Mouse (Mus musculus) cortical plate, adult 2 months (tissue): ENCODE measurements at regions not wholly inside any gene's neighbourhood (a gene's known extent, or its start where the extent isn't known, plus 50 kb on each side); places are given as distances from the start of the nearest gene placed in this dataset.
A peak's percentile ranks its signal among the peaks of the same experiment; 100 is the strongest.
"Not testable (repeated sequence)": the region's sequence is repeated elsewhere in the genome, so short reads cannot be mapped to it uniquely, and the experiment has no call there.

Experiments
- H3K27ac ChIP-seq: fragments of 200-500 bp; 2 replicates; pipeline ENCODE4 v1.5.1; 2012; ENCODE audit warnings: low read length, control low read depth, inconsistent platforms; ENCODE audit not compliant: insufficient read depth
- H3K4me1 ChIP-seq: fragments of 200-500 bp; 2 replicates; pipeline ENCODE4 v1.6.1; 2011; ENCODE audit warnings: low read length; ENCODE audit not compliant: control insufficient read depth, insufficient read depth
- H3K4me3 ChIP-seq: fragments of 200-500 bp; 2 replicates; pipeline ENCODE4 v1.5.1; 2011; ENCODE audit warnings: mild to moderate bottlenecking, low read length, control low read depth; ENCODE audit not compliant: insufficient read depth
- CTCF ChIP-seq: fragments of 200-500 bp; IDR thresholded peaks from 2 replicates; pipeline ENCODE4 v1.5.1; 2011; ENCODE audit warnings: mild to moderate bottlenecking, control low read depth, low read length; ENCODE audit not compliant: insufficient read depth; ENCODE audit errors: extremely low read depth
- POLR2A ChIP-seq: fragments of 200-500 bp; IDR thresholded peaks from 2 replicates; pipeline ENCODE4 v1.6.1; 2011; ENCODE audit warnings: mild to moderate bottlenecking, low read length, control low read depth; ENCODE audit not compliant: insufficient read depth; ENCODE audit errors: extremely low read depth

DNA sequence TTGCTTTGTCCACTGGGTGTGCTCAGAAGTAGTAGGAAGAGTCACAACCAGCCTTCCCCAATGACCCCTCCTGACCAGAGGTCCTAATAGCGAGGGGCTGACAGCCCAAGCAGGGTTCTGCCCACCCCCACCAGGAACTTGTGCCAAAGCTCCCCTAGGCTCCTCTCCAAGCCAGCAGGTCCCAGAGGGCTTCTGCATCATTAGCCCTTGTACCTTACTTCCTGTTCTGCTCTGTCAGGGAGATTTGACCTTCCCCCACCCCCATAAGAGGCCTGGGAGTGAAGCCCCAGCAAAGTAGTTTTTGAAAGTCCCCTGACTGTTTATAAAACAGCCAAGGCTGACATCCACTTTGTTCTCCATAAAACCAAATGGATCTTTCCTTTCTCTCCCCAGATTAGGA, 110.0 kb upstream of the Syt13 start:
- no peak overlapping the region for H3K27ac ChIP-seq
- TF ChIP-seq POLR2A: no peak
- H3K4me1 ChIP-seq: peaks cover 10% of the 10 kb centered on the region
- no peak overlapping the region for H3K4me3 ChIP-seq

DNA sequence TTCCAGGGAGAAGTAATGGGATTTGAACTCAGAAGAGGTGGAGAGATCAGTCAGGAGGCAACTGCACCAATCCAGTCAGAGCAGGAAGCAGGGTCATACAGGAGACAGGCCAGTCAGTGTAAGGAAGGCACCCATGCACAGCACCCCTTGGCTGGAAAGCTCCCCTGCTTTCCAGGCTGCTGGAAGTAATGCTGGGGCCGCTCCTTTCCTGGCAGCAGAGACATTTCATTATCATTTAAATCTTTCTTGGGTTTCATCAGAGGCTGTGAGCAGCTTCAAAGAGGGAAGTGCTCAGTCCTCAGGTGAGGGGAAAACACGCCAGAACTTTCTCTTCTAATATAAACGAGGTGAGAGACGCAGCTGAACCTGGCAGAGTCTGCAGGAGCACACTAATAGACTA, 109.1 kb upstream of the Syt13 start:
- Histone ChIP-seq H3K4me3 (no peak overlapping the region), H3K27ac (no peak overlapping the region), H3K4me1 (peaks cover 14% of the 10 kb centered on the region)
- TF ChIP-seq POLR2A: no peak
- no peak for TF ChIP-seq CTCF

DNA sequence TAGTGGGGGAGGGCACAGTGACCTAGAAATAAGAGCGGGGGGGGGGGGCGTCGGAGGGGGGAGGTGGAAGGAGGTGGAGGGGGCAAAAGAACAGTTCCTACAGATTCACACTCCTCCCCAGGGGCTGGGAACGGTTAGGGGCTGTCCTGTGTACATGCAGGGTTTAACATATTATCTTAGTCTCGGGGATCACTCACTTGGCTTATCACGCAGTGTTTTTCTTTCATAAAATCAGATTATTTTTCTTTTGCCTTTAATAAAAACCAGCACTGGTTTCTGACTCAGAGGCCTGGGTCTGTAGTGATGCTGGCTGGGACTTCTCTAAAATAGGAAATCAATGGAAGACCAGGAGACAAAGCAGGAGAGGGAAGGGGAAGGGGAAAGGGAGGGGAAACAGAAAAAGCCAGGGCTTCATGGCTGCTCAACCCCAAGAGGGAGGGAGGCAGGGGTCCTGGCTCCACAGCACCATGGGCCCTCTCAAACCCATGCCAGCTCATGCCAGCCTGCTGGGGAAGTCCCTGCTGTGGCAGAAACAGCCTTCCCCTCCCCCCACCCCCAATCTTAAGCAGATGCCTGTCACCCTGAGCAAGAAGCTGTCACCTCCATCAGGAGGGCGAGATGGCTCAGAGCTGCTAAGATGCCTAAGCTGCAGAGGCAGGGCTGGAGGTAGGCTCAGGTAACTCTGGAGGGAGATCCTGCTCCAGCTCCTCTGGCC, 108.3 kb upstream of the Syt13 start:
- TF ChIP-seq CTCF (no peak), POLR2A (no peak)
- Histone ChIP-seq H3K27ac (peak overlapping the region; percentile 62; the same call in 1 of the 2 replicates), H3K4me3 (no peak overlapping the region), H3K4me1 (peaks cover 14% of the 10 kb centered on the region)

DNA sequence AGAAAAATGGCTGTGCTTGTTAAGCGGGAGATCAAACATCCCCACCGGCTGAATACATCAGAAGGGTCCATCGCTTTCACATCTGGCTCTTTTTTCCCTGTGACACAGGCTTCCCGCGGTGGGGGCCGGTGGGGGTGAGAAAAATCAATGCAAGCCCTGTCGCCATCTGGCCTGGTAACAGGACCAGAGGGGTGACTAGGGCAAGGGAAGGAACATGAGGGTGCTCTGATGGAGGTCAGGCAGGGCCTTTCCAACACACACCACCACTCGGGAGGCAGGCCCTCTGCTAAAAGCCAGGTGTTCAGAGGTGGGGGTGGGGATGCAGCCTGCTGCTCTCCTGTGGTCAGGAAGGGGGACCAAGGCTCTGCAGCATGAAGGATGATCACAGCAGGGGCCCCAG, 107.5 kb upstream of the Syt13 start:
- TF ChIP-seq CTCF (no peak), POLR2A (no peak)
- H3K4me3 ChIP-seq: no peak overlapping the region
- 0 out of 2 replicates have a peak overlapping the region, but pooled peaks have one; percentile 19 for H3K27ac ChIP-seq
- peaks cover 15% of the 10 kb centered on the region for H3K4me1 ChIP-seq

DNA sequence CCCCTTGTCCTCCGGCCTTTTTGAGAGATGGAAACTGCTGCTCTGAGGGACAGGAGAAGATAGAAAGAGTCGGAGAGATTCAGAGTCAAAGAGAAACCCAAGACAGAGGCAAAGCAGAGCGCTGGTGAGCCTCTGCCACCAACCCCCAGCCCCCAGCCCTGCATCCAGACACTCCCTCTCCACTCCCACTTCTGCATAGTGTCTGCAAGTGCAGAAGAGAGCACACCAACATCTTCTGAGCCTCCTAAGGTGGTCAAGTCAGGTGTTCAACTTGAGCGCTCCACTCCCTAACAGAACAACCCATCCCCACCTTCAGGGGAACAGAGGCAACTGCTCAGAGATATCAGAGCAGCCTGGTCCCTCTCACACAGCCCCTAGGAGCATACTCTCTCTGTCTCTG, 106.8 kb upstream of the Syt13 start:
- Histone ChIP-seq H3K27ac (no peak overlapping the region), H3K4me3 (no peak overlapping the region), H3K4me1 (peaks cover 21% of the 10 kb centered on the region)
- no peak for TF ChIP-seq POLR2A
- TF ChIP-seq CTCF: no peak

DNA sequence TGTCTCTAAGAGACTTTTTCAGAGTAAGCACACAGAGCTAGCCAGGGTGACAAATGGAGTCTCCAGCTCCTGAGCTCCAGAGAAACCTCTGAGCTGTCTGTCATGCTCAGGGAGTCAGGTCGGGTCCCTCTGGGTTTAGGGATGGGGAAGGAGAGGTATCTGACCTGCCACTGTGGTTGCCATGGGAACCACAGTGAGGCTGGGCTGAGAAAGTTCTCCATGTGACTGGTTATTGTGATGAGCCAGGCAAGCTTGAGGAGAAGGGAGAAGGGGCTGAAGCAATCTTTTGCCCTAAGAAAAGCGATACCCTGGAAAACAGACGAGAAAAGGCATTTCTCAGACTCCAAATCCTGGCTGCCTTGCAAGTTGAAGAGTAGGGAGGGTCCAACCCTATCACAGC, 105.7 kb upstream of the Syt13 start:
- TF ChIP-seq POLR2A: no peak
- no peak for TF ChIP-seq CTCF
- Histone ChIP-seq H3K27ac (peak overlapping the region; percentile 6; the same call in 1 of the 2 replicates), H3K4me3 (no peak overlapping the region), H3K4me1 (peaks cover 24% of the 10 kb centered on the region)

DNA sequence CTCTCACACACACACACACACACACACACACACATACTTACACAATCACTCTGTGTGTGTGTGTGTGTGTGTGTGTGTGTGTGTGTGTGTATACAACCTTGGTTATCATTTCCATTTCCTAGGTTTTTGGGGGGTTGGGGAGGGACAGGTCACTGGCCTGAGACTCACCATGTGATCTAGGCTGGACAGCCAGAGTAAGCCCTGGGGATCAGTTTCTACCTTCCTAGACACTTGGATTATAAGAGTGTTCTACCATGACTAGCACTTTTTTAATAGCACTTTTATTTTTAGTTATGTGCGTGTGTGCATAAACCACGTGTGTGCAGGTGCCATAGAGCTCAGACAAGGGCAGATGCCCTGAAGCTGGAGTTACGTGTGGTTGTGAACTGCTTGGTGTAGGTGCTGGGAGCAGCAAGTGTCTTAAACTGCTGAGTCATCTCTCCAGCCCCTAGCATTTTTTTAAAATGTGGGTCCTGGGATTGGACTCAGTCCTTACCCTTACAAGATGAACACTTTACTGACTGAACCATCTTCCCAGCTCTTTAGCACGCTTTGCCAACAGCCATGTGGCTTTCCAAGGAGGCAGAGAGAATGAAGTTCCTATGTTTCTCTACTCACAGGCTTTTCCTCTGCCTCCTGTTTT, 105.1 kb upstream of the Syt13 start:
- no peak for TF ChIP-seq CTCF
- no peak for TF ChIP-seq POLR2A
- H3K27ac ChIP-seq: peak overlapping the region; percentile 6
- peaks cover 24% of the 10 kb centered on the region for H3K4me1 ChIP-seq
- no peak overlapping the region for H3K4me3 ChIP-seq

DNA sequence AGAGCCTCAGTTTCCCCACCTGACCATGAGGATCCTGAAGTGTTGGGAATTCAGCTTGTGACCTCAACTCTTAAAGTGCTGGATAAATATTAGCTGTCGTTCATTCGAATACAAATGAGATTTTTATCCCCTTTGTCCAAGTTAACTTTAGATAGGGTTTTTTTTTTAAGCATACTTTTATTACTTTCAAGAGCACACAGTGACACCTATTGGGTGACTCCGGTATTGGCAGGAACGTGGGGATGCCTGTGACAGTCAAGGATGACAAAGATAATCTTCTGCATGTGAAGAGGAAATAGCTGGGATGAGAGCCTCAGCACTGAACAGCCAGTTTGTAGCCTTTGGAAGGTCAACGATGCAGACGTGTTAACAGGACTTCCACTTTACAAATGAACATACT, 103.9 kb upstream of the Syt13 start:
- not testable (repeated sequence) for H3K27ac ChIP-seq, H3K4me3 ChIP-seq
- H3K4me1 ChIP-seq: peaks cover 24% of the 10 kb centered on the region
- peak; percentile 79 for TF ChIP-seq CTCF

DNA sequence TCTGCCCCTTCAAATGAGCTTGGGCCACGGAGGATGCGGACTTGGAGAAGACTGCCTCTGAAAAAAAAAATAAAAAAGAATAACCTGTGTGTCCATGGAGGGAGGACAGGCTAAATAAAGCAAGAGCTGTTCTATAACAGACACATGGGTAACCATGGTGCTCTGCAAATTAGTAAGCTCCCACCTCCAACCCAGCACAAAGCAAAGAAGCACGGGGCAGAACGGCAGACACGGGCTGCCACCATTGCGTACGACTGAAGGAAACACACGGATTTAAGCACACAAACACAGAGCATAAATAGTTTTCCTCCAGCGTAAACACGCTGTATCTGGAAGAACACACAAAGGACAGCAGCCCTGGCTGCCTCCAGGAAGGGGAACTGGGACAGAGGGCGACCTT, 101.9 kb upstream of the Syt13 start:
- TF ChIP-seq POLR2A: peak; percentile 68; the same call in 1 of the 2 replicates
- TF ChIP-seq CTCF: no peak
- H3K27ac ChIP-seq: peak overlapping the region; percentile 74

DNA sequence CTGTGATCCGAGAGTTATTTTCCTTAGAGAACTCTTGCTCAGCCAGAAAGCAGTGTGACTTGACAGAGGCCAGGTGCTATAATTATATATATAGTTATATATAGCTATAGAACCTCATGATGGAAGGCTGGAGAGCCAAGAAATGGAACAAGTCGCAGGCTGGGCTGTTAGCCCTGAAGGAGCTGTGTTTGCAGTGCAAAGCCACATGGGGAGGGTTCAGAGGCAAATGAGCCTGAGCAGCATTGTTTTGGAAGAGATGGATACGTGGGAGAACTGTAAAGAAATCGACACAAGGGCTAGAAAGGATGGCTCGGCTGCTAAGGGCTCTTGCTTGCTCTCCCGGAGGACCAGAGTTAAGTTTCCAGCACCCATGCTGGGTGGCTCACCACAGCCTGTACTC, 95.3 kb upstream of the Syt13 start:
- no peak overlapping the region; the same call in 1 of the 2 replicates for H3K27ac ChIP-seq
- peaks cover 4% of the 10 kb centered on the region; the same call in 1 of the 2 replicates for H3K4me1 ChIP-seq
- TF ChIP-seq CTCF: no peak
- TF ChIP-seq POLR2A: no peak
- no peak overlapping the region for H3K4me3 ChIP-seq

More for the DNA sequence above, 101.9 kb upstream of the Syt13 start:
- Histone ChIP-seq H3K4me3 (no peak overlapping the region), H3K4me1 (peaks cover 20% of the 10 kb centered on the region)

DNA sequence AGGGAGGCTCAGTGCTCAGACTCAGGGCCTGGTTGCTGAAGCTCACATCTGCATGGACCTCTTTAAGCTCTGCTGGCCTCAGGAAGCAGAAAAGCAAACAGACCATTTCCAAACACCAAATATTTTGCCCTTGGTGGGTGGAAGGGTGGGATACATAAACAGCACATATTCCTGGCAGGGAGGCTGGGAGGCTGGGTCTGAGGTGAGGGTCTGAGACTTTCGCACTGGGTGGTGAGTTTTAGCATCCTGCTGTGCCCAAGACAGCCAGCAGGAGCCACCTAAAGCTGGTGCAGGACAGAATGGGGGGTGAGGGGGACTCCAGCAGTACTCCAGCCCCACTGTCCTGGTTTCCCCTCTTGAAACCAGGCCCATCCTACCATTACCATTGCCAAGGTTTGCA, 90.6 kb upstream of the Syt13 start:
- no peak overlapping the region for H3K4me3 ChIP-seq
- H3K27ac ChIP-seq: no peak overlapping the region
- peaks cover 4% of the 10 kb centered on the region; the same call in 1 of the 2 replicates for H3K4me1 ChIP-seq
- no peak for TF ChIP-seq CTCF
